Mouse (Mus musculus) hindlimb bud, embryonic 11.5 days (tissue): ENCODE results near the gene Clptm1.
A peak's percentile ranks its signal among the peaks of the same experiment; 100 is the strongest.

ENCODE experiments used
- DNase-seq: peaks from one replicate; pipeline ENCODE4 v3.0.0-alpha.2; 2012; ENCODE audit warnings: low read depth, low spot score; ENCODE audit errors: extremely low spot score

Gene Clptm1

DNA sequence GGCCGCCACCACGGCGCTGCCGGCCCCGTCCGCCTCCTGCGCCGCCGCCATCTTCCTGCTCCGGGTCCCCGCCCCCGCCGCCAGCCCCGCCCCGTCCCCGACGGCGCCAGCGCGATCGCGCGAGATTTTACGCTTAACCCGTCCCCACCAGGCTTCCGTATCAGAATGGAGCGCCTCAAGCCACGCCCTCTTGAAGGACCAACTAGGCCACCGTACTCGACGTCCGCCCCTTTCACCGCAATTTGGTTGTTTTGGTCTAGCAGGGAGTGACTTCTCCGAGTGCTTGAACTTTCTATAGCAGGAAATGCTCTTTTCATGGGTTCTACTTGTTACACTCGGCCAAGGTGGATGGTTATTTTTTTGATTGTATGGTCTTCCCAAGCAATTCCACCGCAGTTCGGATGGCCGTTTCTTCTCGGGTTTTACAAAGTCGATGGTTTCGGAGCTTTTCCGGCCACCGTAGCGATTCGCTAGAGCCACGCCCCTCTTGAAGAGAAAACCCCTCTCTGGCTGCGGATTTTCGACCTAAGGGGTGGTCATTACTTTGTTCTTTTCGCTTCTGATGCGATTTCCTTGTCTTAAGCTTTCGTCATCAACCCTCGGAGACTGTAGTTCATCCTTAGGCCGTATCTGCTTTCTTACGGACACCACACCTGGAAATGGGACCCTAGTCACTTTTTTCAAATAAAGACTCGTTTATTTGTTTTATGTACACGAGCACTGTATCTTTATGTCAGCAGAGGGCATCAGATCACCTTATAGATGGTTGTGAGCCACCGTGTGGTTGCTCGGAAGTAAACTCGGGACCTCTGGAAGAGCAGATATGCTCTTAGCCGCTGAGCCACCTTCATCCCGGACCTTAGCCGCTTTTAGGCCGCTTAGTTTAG lies at the start of gene Clptm1:
Clptm1 (minus strand) TSS at position 79 of the 887 bp plus-strand sequence.
- DNase-seq: peak; percentile 96

DNA sequence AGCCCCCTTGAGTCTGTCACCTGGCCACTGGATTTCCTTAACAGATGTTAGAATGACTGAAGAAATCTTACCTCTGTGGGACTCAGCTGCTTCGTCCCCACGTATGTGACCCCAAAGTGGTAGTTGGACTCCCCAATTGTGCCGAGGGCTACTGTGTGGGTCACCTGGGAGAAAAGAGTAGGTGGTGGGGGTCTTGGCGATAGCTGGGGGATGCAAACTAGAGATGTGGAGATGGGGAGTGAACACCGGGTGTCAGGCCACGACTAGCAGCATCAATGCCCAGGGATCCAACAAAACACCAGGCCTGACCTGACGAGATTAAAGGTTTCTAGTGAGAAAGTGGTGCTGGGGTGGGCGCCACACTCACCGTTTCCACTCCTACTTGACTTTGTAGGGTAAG lies 48.8 kb upstream of the Clptm1 start:
- DNase-seq: no peak

DNA sequence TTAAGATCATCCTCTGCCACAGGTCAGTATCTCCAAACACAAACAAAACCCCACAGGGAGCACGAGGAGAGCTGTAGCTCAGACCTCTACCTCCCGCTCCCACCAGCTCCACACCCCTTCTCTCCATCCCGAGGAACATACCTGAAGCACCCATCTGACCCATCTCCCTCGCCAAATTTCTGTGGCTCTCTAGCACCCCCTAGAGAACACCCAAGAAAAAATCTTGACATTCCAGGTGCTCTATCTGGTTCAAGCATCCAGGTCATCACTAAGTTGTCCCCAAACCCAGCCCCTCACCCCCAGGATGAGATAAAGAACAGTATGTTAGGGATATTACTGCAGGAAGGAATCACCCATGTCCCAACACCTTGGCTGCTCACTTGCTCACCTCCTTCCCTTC lies 48.4 kb upstream of the Clptm1 start:
- DNase-seq: no peak

DNA sequence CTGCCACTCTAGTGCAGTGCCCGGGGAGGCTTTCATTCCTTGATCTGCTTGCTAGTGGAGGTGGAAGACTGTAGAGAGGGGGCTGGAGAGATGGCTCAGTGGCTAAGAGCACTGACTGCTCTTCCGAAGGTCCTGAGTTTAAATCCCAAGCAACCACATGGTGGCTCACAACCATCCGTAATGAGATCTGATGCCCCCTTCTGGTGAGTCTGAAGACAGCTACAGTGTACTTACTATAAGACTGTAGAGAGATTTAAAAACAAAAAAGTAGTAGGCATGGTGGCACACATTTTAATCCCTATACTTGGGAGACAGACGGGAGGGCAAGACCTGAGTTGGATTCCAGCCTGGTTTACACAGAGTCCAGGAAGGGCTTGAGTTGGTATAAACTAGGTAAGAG lies 47.6 kb upstream of the Clptm1 start:
- no peak for DNase-seq

- no peak for DNase-seq
Measured at GRCm38 (mm10) chr7:19710650-19711049, 45.8 kb upstream of the Clptm1 start.

- no peak for DNase-seq
Measured at GRCm38 (mm10) chr7:19705271-19705670, 40.4 kb upstream of the Clptm1 start.

GRCm38 (mm10) chr7:19704475-19704874 lies 39.6 kb upstream of the Clptm1 start:
- no peak for DNase-seq

- no peak for DNase-seq
Measured at GRCm38 (mm10) chr7:19702859-19703555, 38.2 kb upstream of the Clptm1 start.

DNA sequence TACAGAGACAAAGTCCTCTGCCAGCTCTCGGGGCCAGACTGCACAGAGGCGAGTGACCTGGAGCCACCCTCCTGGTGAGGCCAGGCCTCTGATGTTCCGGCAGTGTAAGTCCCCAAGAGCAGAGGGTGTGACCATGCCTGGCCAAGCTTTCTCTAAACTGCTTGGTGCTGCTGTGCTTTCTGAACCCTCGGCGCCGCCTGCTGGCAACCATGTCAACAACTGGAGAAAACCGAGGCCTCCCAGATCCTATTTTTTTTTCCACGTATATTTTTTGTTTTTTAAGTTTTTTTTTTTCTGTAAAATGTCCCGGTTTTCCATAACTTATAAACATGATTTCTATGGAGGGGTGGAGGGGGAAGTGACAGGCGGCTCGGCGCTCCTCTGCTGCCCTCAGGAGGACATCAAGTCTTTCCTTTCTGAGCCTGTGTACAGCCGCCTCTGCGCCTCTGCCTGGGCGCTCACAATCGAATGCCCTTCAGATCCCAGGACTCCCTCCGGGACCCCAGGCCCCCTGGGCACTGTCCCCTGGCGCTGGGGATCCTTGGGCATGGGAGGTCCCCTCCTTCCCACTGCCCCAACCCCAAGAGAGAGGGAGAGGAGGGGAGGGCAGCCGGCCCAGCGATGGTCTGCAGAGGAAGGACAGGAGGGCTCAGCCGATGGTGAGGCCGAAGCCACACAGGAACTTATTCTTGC lies 36.4 kb upstream of the Clptm1 start:
- no peak for DNase-seq

- DNase-seq: no peak
Measured at GRCm38 (mm10) chr7:19700299-19701068, 35.7 kb upstream of the Clptm1 start.

GRCm38 (mm10) chr7:19699827-19700148 lies 35.0 kb upstream of the Clptm1 start:
- no peak for DNase-seq

DNA sequence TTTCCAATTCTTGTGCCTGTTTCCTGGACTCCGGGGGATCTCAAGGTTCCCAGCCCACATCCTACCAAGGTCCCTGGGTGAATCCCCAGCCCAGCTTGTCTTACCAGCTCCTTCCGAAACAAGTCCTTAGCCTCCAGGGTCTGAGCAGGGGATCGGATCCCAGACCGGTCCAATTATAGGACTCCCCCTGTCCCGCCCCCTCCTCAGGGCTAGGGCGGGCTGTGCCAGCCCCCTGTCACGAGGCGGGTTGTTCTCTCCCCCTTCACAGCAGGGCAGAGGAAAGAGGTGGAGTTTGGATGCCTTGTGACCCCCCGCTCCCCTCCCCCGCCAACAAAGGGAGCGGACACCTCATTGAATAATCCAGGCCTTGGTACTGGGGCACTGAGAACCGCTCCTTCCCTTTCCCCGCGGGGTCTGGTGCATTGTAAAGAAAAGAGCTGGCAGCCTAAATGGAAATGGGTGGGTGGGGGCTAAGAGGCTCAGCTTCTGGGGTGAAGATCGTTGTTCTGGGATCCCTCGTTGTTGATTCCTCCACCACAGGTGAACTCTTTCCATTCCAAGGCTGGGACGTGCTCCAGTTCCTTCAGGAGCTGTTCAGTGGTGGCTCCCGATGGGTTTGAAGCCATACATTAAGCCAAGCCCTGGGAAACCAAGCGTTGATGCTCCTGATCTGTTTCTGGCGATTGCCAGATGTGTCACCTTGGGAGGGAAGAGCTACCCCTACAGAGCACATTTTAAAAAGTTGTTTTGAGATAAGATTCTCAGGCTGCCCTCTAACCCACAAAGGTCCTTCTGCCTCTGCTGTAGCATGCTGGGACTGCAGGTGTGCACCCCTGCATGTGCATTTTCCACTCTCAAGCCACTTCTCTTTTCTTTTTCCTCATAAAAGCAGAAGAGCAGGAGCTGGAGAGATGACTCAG lies 34.3 kb upstream of the Clptm1 start, which contains the start of gene Apoe:
Apoe (minus strand) TSS at position 282 of the 920 bp plus-strand sequence.
- DNase-seq: no peak

DNA sequence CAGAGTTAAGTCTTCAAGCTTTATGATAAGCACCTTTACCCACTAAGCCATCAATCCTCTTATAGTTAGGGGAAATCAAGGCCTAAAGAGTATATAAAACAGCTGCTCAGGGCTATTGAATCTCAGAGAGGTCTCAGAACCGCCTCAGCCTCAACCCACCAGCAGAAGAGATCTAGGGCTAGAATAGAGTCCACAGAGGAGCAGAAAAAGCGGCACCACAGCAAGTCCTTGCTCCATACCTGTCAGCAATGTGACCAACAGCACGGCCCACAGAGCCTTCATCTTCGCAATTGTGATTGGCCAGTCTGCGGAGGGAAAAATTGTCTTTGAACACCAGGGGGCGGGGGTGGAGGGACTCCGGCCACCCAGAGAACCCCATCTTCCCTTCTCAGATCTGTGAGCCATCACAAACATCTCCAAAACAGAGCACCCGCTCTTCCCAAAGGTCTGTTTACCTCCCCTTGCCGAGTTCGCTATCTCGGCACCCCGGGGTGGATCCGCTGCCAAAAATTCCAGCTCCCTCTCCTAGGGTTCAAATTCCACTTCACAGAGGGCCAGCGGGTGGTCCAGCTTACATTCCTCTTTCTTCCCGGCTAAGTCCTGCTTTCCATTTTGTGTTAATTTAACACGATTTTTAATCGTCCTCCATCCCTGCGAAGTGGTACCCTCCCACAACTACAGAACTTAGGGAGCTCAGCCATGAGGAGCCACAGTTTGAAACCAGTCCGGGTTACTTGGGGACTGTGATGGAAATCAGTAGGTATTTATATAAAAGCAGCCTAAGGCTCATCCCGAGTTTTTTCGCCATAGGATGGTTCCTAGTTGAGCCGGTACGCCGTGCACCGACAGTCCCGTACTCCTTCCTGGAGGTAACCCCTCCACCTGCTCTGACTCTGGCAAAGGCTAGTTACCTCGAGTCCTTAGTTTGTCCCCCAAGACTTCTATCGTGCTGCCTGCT lies 33.4 kb upstream of the Clptm1 start:
- DNase-seq: no peak

DNA sequence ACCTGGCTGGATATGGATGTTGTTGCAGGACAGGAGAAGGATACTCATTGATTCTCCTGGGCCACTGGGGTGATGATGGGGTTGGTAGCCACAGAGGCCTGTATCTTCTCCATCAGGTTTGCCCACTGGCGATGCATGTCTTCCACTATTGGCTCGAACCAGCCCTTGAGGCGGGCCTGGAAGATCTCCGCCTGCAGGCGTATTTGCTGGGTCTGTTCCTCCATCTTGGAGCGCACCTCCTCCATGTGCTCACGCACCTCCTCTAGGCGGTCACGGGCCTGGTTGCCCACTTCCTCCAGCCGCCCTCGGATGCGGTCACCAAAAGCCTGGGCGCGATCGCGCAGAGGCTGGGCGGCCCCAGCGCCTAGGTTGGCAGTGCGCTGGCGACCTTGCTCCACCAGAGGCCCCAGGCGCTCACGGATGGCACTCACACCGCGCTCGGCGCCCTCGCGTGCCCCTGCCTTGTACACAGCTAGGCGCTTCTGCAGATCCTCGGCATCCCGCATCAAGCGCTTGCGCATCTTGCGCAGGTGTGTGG lies 31.6 kb upstream of the Clptm1 start:
- DNase-seq: no peak

GRCm38 (mm10) chr7:19695881-19696280 lies 31.0 kb upstream of the Clptm1 start:
- no peak for DNase-seq

DNA sequence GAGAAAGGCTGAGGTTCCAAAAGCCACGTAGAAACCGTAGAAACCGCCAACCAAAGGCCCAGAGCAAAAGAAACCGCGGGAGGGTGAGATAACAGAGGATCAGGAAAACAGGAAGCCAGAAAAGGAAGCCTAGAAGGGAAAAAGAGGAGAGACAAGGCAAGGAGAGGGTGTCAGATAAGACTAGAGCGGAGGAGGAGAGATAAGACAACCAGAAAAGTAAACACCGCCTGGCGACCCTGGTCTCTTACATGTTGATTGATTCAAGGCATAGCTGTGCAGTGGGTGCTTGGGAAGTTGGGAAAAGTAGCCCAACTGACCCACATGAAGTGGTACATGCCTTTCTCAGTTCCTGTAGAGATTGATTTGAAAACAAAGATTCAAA lies 30.4 kb upstream of the Clptm1 start:
- no peak for DNase-seq

DNA sequence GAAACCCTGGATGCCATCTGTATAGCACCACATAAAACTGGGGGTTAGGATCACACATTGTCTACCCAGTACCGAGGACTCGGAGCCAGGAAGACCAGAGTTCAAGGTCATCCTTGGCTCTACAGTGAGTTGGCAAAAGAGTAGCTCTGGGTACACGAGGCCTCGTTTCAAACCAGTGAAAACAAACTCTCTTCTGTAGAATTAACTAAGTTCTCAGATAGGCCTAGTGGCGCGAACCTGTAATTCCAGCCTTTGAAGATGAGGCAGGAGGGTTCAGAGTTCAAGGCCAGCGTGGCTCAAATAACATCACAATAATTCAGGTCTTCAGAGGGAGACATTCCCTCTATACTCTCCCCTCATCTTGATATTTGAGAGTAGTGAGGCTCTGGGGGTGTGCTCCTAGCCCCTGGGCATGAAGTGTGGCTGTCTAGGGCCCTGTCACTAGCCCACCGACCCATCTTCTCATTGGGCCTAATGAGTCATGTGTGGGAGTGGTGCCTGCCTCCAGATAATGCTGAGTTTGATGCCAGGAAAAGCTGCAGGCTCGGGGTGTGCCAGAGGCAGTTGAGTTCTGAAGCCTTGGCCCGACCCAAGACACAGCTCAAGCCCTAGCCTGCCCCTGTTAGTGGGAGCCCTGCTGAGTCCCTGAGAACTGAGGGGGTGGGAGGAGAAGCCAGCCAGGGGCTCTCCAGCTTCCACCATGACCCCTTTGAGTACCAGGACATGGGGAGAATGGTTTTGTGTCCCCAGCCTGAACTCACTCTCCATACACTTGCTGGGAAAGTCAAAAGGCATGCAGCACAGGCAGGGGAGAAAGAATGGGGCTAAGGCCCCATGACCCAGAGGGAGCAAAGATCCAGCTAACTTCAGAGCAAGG lies 29.7 kb upstream of the Clptm1 start:
- DNase-seq: no peak

DNA sequence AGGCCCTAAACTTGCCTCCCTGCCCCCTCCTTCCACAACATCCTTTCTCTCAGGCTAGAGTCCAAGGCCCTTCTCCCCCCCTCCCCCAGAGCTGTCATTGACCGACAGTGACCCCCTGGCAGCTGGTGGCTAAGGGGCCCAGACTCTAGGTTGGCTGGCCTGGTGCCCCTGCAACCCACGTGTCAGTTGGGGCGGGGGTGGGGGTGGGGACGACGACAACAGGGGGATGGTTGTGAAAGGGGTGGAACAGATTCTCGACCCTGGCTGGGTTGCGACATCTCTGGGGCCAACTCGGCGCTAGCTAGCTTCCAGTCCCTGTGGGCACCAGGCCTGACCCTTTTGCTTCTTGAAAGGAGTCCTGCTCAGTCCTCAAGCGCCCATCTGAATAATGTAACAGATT lies 28.6 kb upstream of the Clptm1 start:
- no peak for DNase-seq
